Mouse (Mus musculus) embryonic facial prominence, embryonic 13.5 days (tissue): ENCODE data around the gene Ccdc162. TPM values are rescaled to one million over a fixed set of nuclear protein-coding genes. Genes with fewer than 3 reads are reported as not detected.

ENCODE experiments used
- ATAC-seq: fragments of 200-750 bp; cut with Nextera tagmentation; 2 replicates; pipeline ENCODE4 v1.8.0; 2017; ENCODE audit warnings: low read depth; ENCODE audit not compliant: insufficient number of reproducible peaks, insufficient read depth, low FRiP score, low TSS enrichment
- H3K27ac ChIP-seq: fragments of 300-500 bp; sonication (generic); 2 replicates; pipeline ENCODE4 v1.5.1; 2015; ENCODE audit warnings: moderate library complexity, mild to moderate bottlenecking, inconsistent platforms
- H3K27me3 ChIP-seq: fragments of 300-500 bp; sonication (generic); 2 replicates; pipeline ENCODE4 v1.6.1; 2015; ENCODE audit warnings: mild to moderate bottlenecking, inconsistent platforms
- H3K36me3 ChIP-seq: fragments of 300-500 bp; sonication (generic); 2 replicates; pipeline ENCODE4 v1.6.1; 2015; ENCODE audit warnings: mild to moderate bottlenecking, inconsistent platforms
- H3K4me1 ChIP-seq: fragments of 300-500 bp; sonication (generic); 2 replicates; pipeline ENCODE4 v1.6.1; 2015; ENCODE audit warnings: inconsistent platforms
- H3K4me2 ChIP-seq: fragments of 300-500 bp; sonication (generic); 2 replicates; pipeline ENCODE4 v1.6.1; 2015; ENCODE audit warnings: moderate library complexity, mild to moderate bottlenecking, inconsistent platforms
- H3K4me3 ChIP-seq: fragments of 300-500 bp; sonication (generic); 2 replicates; pipeline ENCODE4 v1.5.1; 2015; ENCODE audit warnings: mild to moderate bottlenecking, inconsistent platforms
- H3K9ac ChIP-seq: fragments of 300-500 bp; sonication (generic); 2 replicates; pipeline ENCODE4 v1.6.1; 2015; ENCODE audit warnings: mild to moderate bottlenecking, inconsistent platforms
- H3K9me3 ChIP-seq: fragments of 300-500 bp; sonication (generic); 2 replicates; pipeline ENCODE4 v1.6.1; 2016; ENCODE audit warnings: inconsistent platforms
- WGBS: fragments of 180-500 bp; shearing (Covaris S2); methylation state at CpG from one replicate; pipeline ENCODE4 v1.1.7; 2015; ENCODE audit warnings: mixed read lengths; 5-methylcytosine and 5-hydroxymethylcytosine counted together
- polyA plus RNA-seq: library from polyadenylated mRNA; unstranded; fragments of >200 nt; fragmentation: Nextera tagmentation; extraction: Ambion mirVana; gene quantifications from 2 replicates; pipeline ENCODE4 v1.2.1, GENCODE M21; 2015

Ccdc162 gene
- polyA plus RNA-seq = 1.5 and 1.7 TPM in 2 replicates

GRCm38 (mm10) chr10:41716029-41716897 lies at the start of gene Ccdc162:
Ccdc162 (minus strand) TSS chr10:41716634.
- H3K4me2 ChIP-seq = 0 out of 2 replicates have a peak within 1 kb of the TSS, but pooled peaks have one; percentile 14
- H3K27me3 ChIP-seq = no peaks in the 10 kb centered on the region
- H3K9me3 ChIP-seq = no peaks in the 10 kb centered on the region
- peaks cover 18% of the 10 kb centered on the region for H3K4me1 ChIP-seq
- 58% methylated on average over 15 of the region's 15 CpGs for WGBS
- no peak within 1 kb of the TSS for H3K9ac ChIP-seq
- H3K4me3 ChIP-seq = 0 out of 2 replicates have a peak within 1 kb of the TSS, but pooled peaks have one; percentile 10
- H3K27ac ChIP-seq = peak within 1 kb of the TSS; percentile 66
- H3K36me3 ChIP-seq = 0 out of 2 replicates have a peak, but pooled peaks cover 1% of the 10 kb centered on the region
- ATAC-seq = no peak

GRCm38 (mm10) chr10:41765586-41765985 lies 49.2 kb upstream of the Ccdc162 start:
- H3K4me1 ChIP-seq = no peaks in the 10 kb centered on the region
- no peak for ATAC-seq
- WGBS = 92% methylated on average over 4 of the region's 4 CpGs
- no peaks in the 10 kb centered on the region for H3K36me3 ChIP-seq
- no peaks in the 10 kb centered on the region for H3K27me3 ChIP-seq
- H3K9ac ChIP-seq = no peak overlapping the region
- H3K4me3 ChIP-seq = no peak overlapping the region
- H3K9me3 ChIP-seq = no peaks in the 10 kb centered on the region
- H3K4me2 ChIP-seq = no peak overlapping the region
- no peak overlapping the region for H3K27ac ChIP-seq

GRCm38 (mm10) chr10:41763741-41764385 lies 47.4 kb upstream of the Ccdc162 start:
- no peaks in the 10 kb centered on the region for H3K9me3 ChIP-seq
- 71% methylated on average over 3 of the region's 3 CpGs for WGBS
- H3K4me3 ChIP-seq = no peak overlapping the region
- H3K4me1 ChIP-seq = peaks cover 3% of the 10 kb centered on the region; the same call in 1 of the 2 replicates
- no peak overlapping the region for H3K9ac ChIP-seq
- ATAC-seq = no peak
- no peaks in the 10 kb centered on the region for H3K27me3 ChIP-seq
- H3K4me2 ChIP-seq = no peak overlapping the region
- H3K36me3 ChIP-seq = no peaks in the 10 kb centered on the region
- H3K27ac ChIP-seq = no peak overlapping the region

GRCm38 (mm10) chr10:41760866-41761265 lies 44.4 kb upstream of the Ccdc162 start:
- no peak for ATAC-seq
- H3K4me3 ChIP-seq = no peak overlapping the region
- no peaks in the 10 kb centered on the region for H3K27me3 ChIP-seq
- H3K9ac ChIP-seq = no peak overlapping the region
- H3K36me3 ChIP-seq = no peaks in the 10 kb centered on the region
- no peak overlapping the region for H3K4me2 ChIP-seq
- no peaks in the 10 kb centered on the region for H3K9me3 ChIP-seq
- 40% methylated on average over 3 of the region's 3 CpGs for WGBS
- peaks cover 12% of the 10 kb centered on the region for H3K4me1 ChIP-seq
- no peak overlapping the region for H3K27ac ChIP-seq

- Histone ChIP-seq H3K36me3 (no peaks in the 10 kb centered on the region), H3K4me3 (no peak overlapping the region), H3K4me2 (no peak overlapping the region), H3K27me3 (no peaks in the 10 kb centered on the region), H3K9me3 (no peaks in the 10 kb centered on the region), H3K9ac (no peak overlapping the region), H3K27ac (no peak overlapping the region), H3K4me1 (peaks cover 12% of the 10 kb centered on the region)
- no peak for ATAC-seq
Observed at GRCm38 (mm10) chr10:41758041-41758440, 41.6 kb upstream of the Ccdc162 start.

- 91% methylated on average over 5 of the region's 5 CpGs for WGBS
- Histone ChIP-seq H3K36me3 (no peaks in the 10 kb centered on the region), H3K9me3 (no peaks in the 10 kb centered on the region), H3K4me3 (no peak overlapping the region), H3K4me1 (peaks cover 12% of the 10 kb centered on the region), H3K27me3 (no peaks in the 10 kb centered on the region), H3K9ac (no peak overlapping the region), H3K4me2 (no peak overlapping the region), H3K27ac (no peak overlapping the region)
- ATAC-seq = no peak
Observed at GRCm38 (mm10) chr10:41757226-41757625, 40.8 kb upstream of the Ccdc162 start.

GRCm38 (mm10) chr10:41751867-41752480 lies 35.5 kb upstream of the Ccdc162 start:
- 79% methylated on average over 14 of the region's 14 CpGs for WGBS
- no peak overlapping the region for H3K4me3 ChIP-seq
- H3K4me1 ChIP-seq = no peaks in the 10 kb centered on the region
- H3K27ac ChIP-seq = no peak overlapping the region
- H3K4me2 ChIP-seq = no peak overlapping the region
- no peaks in the 10 kb centered on the region for H3K9me3 ChIP-seq
- no peak for ATAC-seq
- H3K36me3 ChIP-seq = no peaks in the 10 kb centered on the region
- H3K27me3 ChIP-seq = no peaks in the 10 kb centered on the region
- no peak overlapping the region for H3K9ac ChIP-seq

GRCm38 (mm10) chr10:41749306-41749705 lies 32.9 kb upstream of the Ccdc162 start:
- no peak for ATAC-seq
- H3K4me1 ChIP-seq = 0 out of 2 replicates have a peak, but pooled peaks cover 3% of the 10 kb centered on the region
- H3K4me3 ChIP-seq = no peak overlapping the region
- H3K27ac ChIP-seq = no peak overlapping the region
- no peaks in the 10 kb centered on the region for H3K27me3 ChIP-seq
- WGBS = 80% methylated on average over 3 of the region's 3 CpGs
- H3K9ac ChIP-seq = no peak overlapping the region
- H3K36me3 ChIP-seq = no peaks in the 10 kb centered on the region
- H3K4me2 ChIP-seq = no peak overlapping the region
- H3K9me3 ChIP-seq = no peaks in the 10 kb centered on the region

- H3K27me3 ChIP-seq = no peaks in the 10 kb centered on the region
- WGBS = 90% methylated on average over 5 of the region's 5 CpGs
- no peaks in the 10 kb centered on the region for H3K9me3 ChIP-seq
- ATAC-seq = no peak
- no peak overlapping the region for H3K4me2 ChIP-seq
- no peak overlapping the region for H3K4me3 ChIP-seq
- H3K36me3 ChIP-seq = no peaks in the 10 kb centered on the region
- H3K9ac ChIP-seq = no peak overlapping the region
- H3K27ac ChIP-seq = no peak overlapping the region
- 0 out of 2 replicates have a peak, but pooled peaks cover 3% of the 10 kb centered on the region for H3K4me1 ChIP-seq
Observed at GRCm38 (mm10) chr10:41746554-41746953, 30.1 kb upstream of the Ccdc162 start.

- H3K4me3 ChIP-seq = no peak overlapping the region
- H3K27ac ChIP-seq = no peak overlapping the region
- no peaks in the 10 kb centered on the region for H3K27me3 ChIP-seq
- ATAC-seq = no peak
- no peaks in the 10 kb centered on the region; the same call in 1 of the 2 replicates for H3K36me3 ChIP-seq
- 68% methylated on average over 4 of the region's 4 CpGs for WGBS
- 0 out of 2 replicates have a peak, but pooled peaks cover 3% of the 10 kb centered on the region for H3K4me1 ChIP-seq
- H3K9ac ChIP-seq = no peak overlapping the region
- H3K4me2 ChIP-seq = no peak overlapping the region
- no peaks in the 10 kb centered on the region for H3K9me3 ChIP-seq
Observed at GRCm38 (mm10) chr10:41744006-41744405, 27.6 kb upstream of the Ccdc162 start.

GRCm38 (mm10) chr10:41740221-41740620 lies 23.8 kb upstream of the Ccdc162 start:
- no peaks in the 10 kb centered on the region for H3K9me3 ChIP-seq
- H3K9ac ChIP-seq = no peak overlapping the region
- H3K36me3 ChIP-seq = peaks cover 16% of the 10 kb centered on the region
- no peak overlapping the region for H3K4me3 ChIP-seq
- no peaks in the 10 kb centered on the region for H3K27me3 ChIP-seq
- H3K4me2 ChIP-seq = no peak overlapping the region
- ATAC-seq = no peak
- no peak overlapping the region for H3K27ac ChIP-seq
- WGBS = 87% methylated on average over 2 of the region's 2 CpGs
- no peaks in the 10 kb centered on the region for H3K4me1 ChIP-seq
